Mouse (Mus musculus): ENCODE measurements around the gene Tgm3.

DNA sequence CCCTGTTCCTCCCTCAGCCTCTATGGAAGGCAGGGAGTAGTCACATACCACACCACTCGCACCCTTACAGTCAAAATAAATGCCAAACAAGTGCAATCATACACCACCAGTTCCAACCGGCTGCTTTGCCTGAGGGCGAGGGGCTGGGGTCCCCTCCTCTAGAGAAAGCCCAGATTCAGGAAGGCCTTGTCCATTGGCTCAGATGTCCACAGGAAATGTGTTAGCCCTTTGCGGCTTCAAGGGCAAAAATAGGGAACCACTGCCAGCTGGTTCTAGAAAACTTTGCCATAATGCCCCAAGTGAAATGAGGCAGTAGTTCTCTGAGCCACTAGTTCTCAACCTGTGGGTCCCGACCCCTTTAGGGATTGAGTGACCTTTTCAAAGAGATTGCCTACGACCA, 36.6 kb downstream of the Tgm3 start:
- TF ChIP-seq CTCF (conservative IDR thresholded peaks at IDR 0.05; ENCODE audit: insufficient read depth, insufficient read length, low read depth, low read length) (no peak), POLR2A (IDR thresholded peaks at IDR 0.05; ENCODE audit: low read depth, low read length) (no peak)

Measured in kidney, adult 2 months (tissue).